Mouse (Mus musculus) lung, embryonic 16.5 days (tissue): ENCODE measurements around the gene Gm5862. TPM values are rescaled to one million over a fixed set of nuclear protein-coding genes. Genes with fewer than 3 reads are reported as not detected.
"Not testable (repeated sequence)": the region's sequence is repeated elsewhere in the genome, so short reads cannot be mapped to it uniquely, and the experiment has no call there.

ENCODE experiments used
- ATAC-seq: fragments of 200-750 bp; cut with Nextera tagmentation; 2 replicates; pipeline ENCODE4 v1.8.0; 2017; ENCODE audit warnings: low read depth, mild to moderate bottlenecking, moderate library complexity
- H3K27ac ChIP-seq: fragments of 300-500 bp; sonication (generic); 2 replicates; pipeline ENCODE4 v1.5.1; 2014; ENCODE audit warnings: mild to moderate bottlenecking, control low read depth, low read length
- H3K27me3 ChIP-seq: fragments of 300-500 bp; sonication (generic); 2 replicates; pipeline ENCODE4 v1.6.1; 2014; ENCODE audit warnings: low read depth, low read length, mixed read lengths; ENCODE audit not compliant: control insufficient read depth, insufficient read depth
- H3K36me3 ChIP-seq: fragments of 300-500 bp; sonication (generic); 2 replicates; pipeline ENCODE4 v1.6.1; 2014; ENCODE audit warnings: low read length; ENCODE audit not compliant: control insufficient read depth, insufficient read depth
- H3K4me1 ChIP-seq: fragments of 300-500 bp; sonication (generic); replicated peaks from 2 replicates; pipeline ENCODE4 v1.6.1; 2014; ENCODE audit warnings: low read length, mixed read lengths; ENCODE audit not compliant: control insufficient read depth, insufficient read depth
- H3K4me2 ChIP-seq: fragments of 300-500 bp; sonication (generic); 2 replicates; pipeline ENCODE4 v1.6.1; 2014; ENCODE audit warnings: low read depth, low read length, control low read depth
- H3K4me3 ChIP-seq: fragments of 300-500 bp; sonication (generic); 2 replicates; pipeline ENCODE4 v1.5.1; 2014; ENCODE audit warnings: mild to moderate bottlenecking, low read length, control low read depth
- H3K9ac ChIP-seq: fragments of 300-500 bp; sonication (generic); 2 replicates; pipeline ENCODE4 v1.6.1; 2014; ENCODE audit warnings: low read length, control low read depth
- H3K9me3 ChIP-seq: fragments of 300-500 bp; sonication (generic); 2 replicates; pipeline ENCODE4 v1.6.1; 2016; ENCODE audit warnings: low read length; ENCODE audit not compliant: control insufficient read depth
- WGBS: fragments of 180-500 bp; shearing (Covaris S2); extraction: QIAGEN DNeasy Blood & Tissue Kit; methylation state at CpG from one replicate; pipeline ENCODE4 v1.1.7; 2014; 5-methylcytosine and 5-hydroxymethylcytosine counted together
- polyA plus RNA-seq: library from polyadenylated mRNA; unstranded; fragments of >200 nt; fragmentation: Nextera tagmentation; extraction: Ambion mirVana; gene quantifications from 2 replicates; pipeline ENCODE4 v1.2.1, GENCODE M21; 2015

Gm5862 gene
- not detected in 2 replicates for polyA plus RNA-seq

GRCm38 (mm10) chr5:26022816-26023215 lies at the start of gene Gm5862:
Gm5862 (minus strand) TSS chr5:26022916.
- not testable (repeated sequence) for H3K9me3 ChIP-seq, H3K27ac ChIP-seq, H3K4me1 ChIP-seq, H3K4me2 ChIP-seq, H3K9ac ChIP-seq, H3K27me3 ChIP-seq, ATAC-seq, H3K36me3 ChIP-seq, H3K4me3 ChIP-seq
- WGBS, result no CpG with 5 or more reads among the region's 3 CpGs

- H3K9ac ChIP-seq, result no peak overlapping the region
- no peaks in the 10 kb centered on the region for H3K4me1 ChIP-seq
- H3K4me3 ChIP-seq, result no peak overlapping the region
- H3K9me3 ChIP-seq, result peaks cover 3% of the 10 kb centered on the region; the same call in 1 of the 2 replicates
- 83% methylated on average over 24 of the region's 24 CpGs for WGBS
- H3K27me3 ChIP-seq, result no peaks in the 10 kb centered on the region
- no peak overlapping the region for H3K27ac ChIP-seq
- no peak overlapping the region for H3K4me2 ChIP-seq
- no peaks in the 10 kb centered on the region for H3K36me3 ChIP-seq
- no peak for ATAC-seq
These were observed 48.0 kb upstream of the Gm5862 start for GRCm38 (mm10) chr5:26070716-26071115.

- H3K27ac ChIP-seq, H3K36me3 ChIP-seq, H3K27me3 ChIP-seq, H3K4me2 ChIP-seq, H3K9ac ChIP-seq, H3K4me1 ChIP-seq, H3K4me3 ChIP-seq, ATAC-seq, H3K9me3 ChIP-seq: not testable (repeated sequence)
- no CpG with 5 or more reads among the region's 2 CpGs for WGBS
These were observed 35.8 kb upstream of the Gm5862 start, which contains the start of gene Gm7347 for GRCm38 (mm10) chr5:26058481-26058880. Gm7347 (minus strand) TSS chr5:26058581.

GRCm38 (mm10) chr5:26039458-26039857 lies 16.7 kb upstream of the Gm5862 start, which contains the start of gene Speer4a:
Speer4a (minus strand) TSS chr5:26039558.
- not testable (repeated sequence) for ATAC-seq, H3K4me3 ChIP-seq, H3K27ac ChIP-seq, H3K9me3 ChIP-seq, H3K4me1 ChIP-seq, H3K4me2 ChIP-seq, H3K36me3 ChIP-seq, H3K27me3 ChIP-seq, H3K9ac ChIP-seq
- WGBS, result 59% methylated on average over 2 of the region's 2 CpGs

GRCm38 (mm10) chr5:26007697-26008096 lies 15.0 kb downstream of the Gm5862 start:
- not testable (repeated sequence) for H3K4me1 ChIP-seq, ATAC-seq, H3K27me3 ChIP-seq, H3K27ac ChIP-seq, H3K4me3 ChIP-seq, H3K4me2 ChIP-seq, H3K9me3 ChIP-seq, H3K36me3 ChIP-seq, H3K9ac ChIP-seq
- WGBS, result 55% methylated on average over 6 of the region's 7 CpGs

- not testable (repeated sequence) for H3K4me1 ChIP-seq, H3K9me3 ChIP-seq, H3K27ac ChIP-seq, H3K27me3 ChIP-seq, H3K9ac ChIP-seq, H3K36me3 ChIP-seq
- 0 out of 2 replicates have a peak, but pooled peaks have one; percentile 31 for ATAC-seq
- H3K4me3 ChIP-seq, result peak overlapping the region; percentile 0; the same call in 1 of the 2 replicates
- WGBS, result 14% methylated on average over 39 of the region's 45 CpGs
- peak overlapping the region; percentile 4; the same call in 1 of the 2 replicates for H3K4me2 ChIP-seq
These were observed 15.6 kb downstream of the Gm5862 start for GRCm38 (mm10) chr5:26006937-26007695.

GRCm38 (mm10) chr5:26004698-26005097 lies 18.0 kb downstream of the Gm5862 start, which contains the start of gene Gm1979:
Gm1979 (minus strand) TSS chr5:26004798.
- H3K4me1 ChIP-seq, H3K36me3 ChIP-seq, H3K9me3 ChIP-seq, H3K27ac ChIP-seq, H3K9ac ChIP-seq, ATAC-seq, H3K4me2 ChIP-seq, H3K27me3 ChIP-seq, H3K4me3 ChIP-seq: not testable (repeated sequence)
- WGBS, result 71% methylated on average over 1 of the region's 2 CpGs

GRCm38 (mm10) chr5:25988550-25988949 lies 34.2 kb downstream of the Gm5862 start, which contains the start of gene Gm21698:
Gm21698 (minus strand) TSS chr5:25988650.
- H3K9me3 ChIP-seq, H3K27me3 ChIP-seq, ATAC-seq, H3K27ac ChIP-seq, H3K4me1 ChIP-seq, H3K9ac ChIP-seq, H3K36me3 ChIP-seq, H3K4me2 ChIP-seq, H3K4me3 ChIP-seq: not testable (repeated sequence)
- WGBS, result no CpG with 5 or more reads among the region's 3 CpGs

- ATAC-seq, H3K27me3 ChIP-seq, H3K36me3 ChIP-seq, H3K9me3 ChIP-seq, H3K9ac ChIP-seq, H3K4me1 ChIP-seq, H3K4me2 ChIP-seq, H3K27ac ChIP-seq, H3K4me3 ChIP-seq: not testable (repeated sequence)
- no CpG with 5 or more reads among the region's 2 CpGs for WGBS
These were observed 50.2 kb downstream of the Gm5862 start, which contains the start of gene Gm21680 for GRCm38 (mm10) chr5:25972563-25972962. Gm21680 (minus strand) TSS chr5:25972663.
